Mouse (Mus musculus) spleen, adult 2 months (tissue): ENCODE measurements at regions not wholly inside any gene's neighbourhood (a gene's known extent, or its start where the extent isn't known, plus 50 kb on each side); places are given as distances from the start of the nearest gene placed in this dataset.

Experiments
- DNase-seq, 2 experiments: peaks; one replicate each; pipeline versions ENCODE4 v3.0.0 to v3.0.0-alpha.2; 2012 to 2021; ENCODE audit warnings: low spot score in 2 of 2, low read depth in 1 of 2
- H3K27ac ChIP-seq: fragments of 200-500 bp; 2 replicates; pipeline ENCODE4 v1.5.1; 2012; ENCODE audit warnings: low read length, inconsistent platforms; ENCODE audit not compliant: insufficient read depth
- H3K27me3 ChIP-seq: fragments of 200-500 bp; 2 replicates; pipeline ENCODE4 v1.6.1; 2012; ENCODE audit warnings: mild to moderate bottlenecking, moderate library complexity, low read length, inconsistent platforms; ENCODE audit not compliant: control insufficient read depth, insufficient read depth
- H3K36me3 ChIP-seq: fragments of 200-500 bp; 2 replicates; pipeline ENCODE4 v1.6.1; 2012; ENCODE audit warnings: mild to moderate bottlenecking, low read length, inconsistent platforms; ENCODE audit not compliant: control insufficient read depth, insufficient read depth
- H3K4me1 ChIP-seq: fragments of 200-500 bp; 2 replicates; pipeline ENCODE4 v1.6.1; 2011; ENCODE audit warnings: inconsistent platforms; ENCODE audit not compliant: control insufficient read depth, insufficient read depth, insufficient read length
- H3K4me3 ChIP-seq: fragments of 200-500 bp; 2 replicates; pipeline ENCODE4 v1.5.1; 2011; ENCODE audit warnings: mild to moderate bottlenecking, inconsistent platforms; ENCODE audit not compliant: insufficient read depth, insufficient read length; ENCODE audit errors: extremely low read depth
- CTCF ChIP-seq: fragments of 200-500 bp; IDR thresholded peaks from 2 replicates; pipeline ENCODE4 v1.5.1; 2011; ENCODE audit warnings: mild to moderate bottlenecking, inconsistent platforms; ENCODE audit not compliant: insufficient read depth, insufficient read length, insufficient replicate concordance; ENCODE audit errors: extremely low read depth
- POLR2A ChIP-seq: fragments of 200-500 bp; IDR thresholded peaks from 2 replicates; pipeline ENCODE4 v1.6.1; 2011; ENCODE audit warnings: low read depth, low read length, inconsistent platforms
- WGBS: fragments of 180-500 bp; shearing (Covaris S2); methylation state at CpG from one replicate; pipeline ENCODE4 v1.1.7; 2018; 5-methylcytosine and 5-hydroxymethylcytosine counted together

DNA sequence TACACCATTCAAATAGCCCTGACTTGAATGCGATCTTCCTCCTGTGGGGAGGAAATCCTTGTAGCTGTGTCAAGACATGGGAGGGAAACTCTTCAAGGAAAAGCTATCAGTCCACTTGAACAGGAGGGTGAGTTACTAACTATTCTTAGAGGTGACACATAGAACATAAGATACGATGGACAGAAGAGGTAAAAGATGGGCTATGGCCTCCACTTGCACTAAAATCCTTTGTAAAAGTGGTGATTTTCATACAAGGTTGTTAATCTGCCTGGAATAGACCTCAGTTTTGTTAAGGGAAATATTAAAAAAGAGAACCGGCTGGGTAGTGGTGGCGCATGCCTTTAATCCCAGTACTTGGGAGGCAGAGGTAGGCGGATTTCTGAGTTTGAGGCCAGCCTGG lies 102.1 kb upstream of the Cpm start:
- TF ChIP-seq CTCF: no peak
- no peak for TF ChIP-seq POLR2A
- WGBS: 96% methylated on average over 5 of the region's 5 CpGs
- H3K4me1 ChIP-seq: peaks cover 2% of the 10 kb centered on the region; the same call in 1 of the 2 replicates

DNA sequence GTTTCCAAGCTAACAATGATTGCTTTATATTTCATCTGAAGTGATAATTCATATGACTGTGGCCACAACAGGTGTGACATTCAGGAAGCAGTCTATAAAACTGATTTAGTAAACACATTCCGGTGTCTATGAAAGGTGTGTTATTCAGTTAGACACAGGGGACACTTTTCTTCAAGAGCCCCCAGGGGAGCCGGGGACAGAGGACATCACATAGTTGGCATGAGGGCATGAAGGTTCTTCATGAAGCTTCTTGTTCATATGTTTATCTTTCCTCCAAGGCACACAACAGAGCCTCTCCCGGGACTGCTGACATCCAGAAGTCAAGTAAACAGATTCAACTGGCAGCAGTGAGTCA lies 102.5 kb upstream of the Cpm start:
- H3K4me1 ChIP-seq: no peaks in the 10 kb centered on the region; the same call in 1 of the 2 replicates
- whole genome bisulfite sequencing: 86% methylated on average over 3 of the region's 3 CpGs
- no peak for DNase-seq
- H3K4me3 ChIP-seq: no peak overlapping the region
- TF ChIP-seq POLR2A (no peak), CTCF (no peak)
- no peak overlapping the region for H3K27ac ChIP-seq
- H3K36me3 ChIP-seq: no peaks in the 10 kb centered on the region
- H3K27me3 ChIP-seq: no peaks in the 10 kb centered on the region

More for the DNA sequence above, 102.1 kb upstream of the Cpm start:
- Histone ChIP-seq H3K36me3 (no peaks in the 10 kb centered on the region), H3K27ac (no peak overlapping the region), H3K27me3 (no peaks in the 10 kb centered on the region), H3K4me3 (no peak overlapping the region)
- no peak for DNase-seq

DNA sequence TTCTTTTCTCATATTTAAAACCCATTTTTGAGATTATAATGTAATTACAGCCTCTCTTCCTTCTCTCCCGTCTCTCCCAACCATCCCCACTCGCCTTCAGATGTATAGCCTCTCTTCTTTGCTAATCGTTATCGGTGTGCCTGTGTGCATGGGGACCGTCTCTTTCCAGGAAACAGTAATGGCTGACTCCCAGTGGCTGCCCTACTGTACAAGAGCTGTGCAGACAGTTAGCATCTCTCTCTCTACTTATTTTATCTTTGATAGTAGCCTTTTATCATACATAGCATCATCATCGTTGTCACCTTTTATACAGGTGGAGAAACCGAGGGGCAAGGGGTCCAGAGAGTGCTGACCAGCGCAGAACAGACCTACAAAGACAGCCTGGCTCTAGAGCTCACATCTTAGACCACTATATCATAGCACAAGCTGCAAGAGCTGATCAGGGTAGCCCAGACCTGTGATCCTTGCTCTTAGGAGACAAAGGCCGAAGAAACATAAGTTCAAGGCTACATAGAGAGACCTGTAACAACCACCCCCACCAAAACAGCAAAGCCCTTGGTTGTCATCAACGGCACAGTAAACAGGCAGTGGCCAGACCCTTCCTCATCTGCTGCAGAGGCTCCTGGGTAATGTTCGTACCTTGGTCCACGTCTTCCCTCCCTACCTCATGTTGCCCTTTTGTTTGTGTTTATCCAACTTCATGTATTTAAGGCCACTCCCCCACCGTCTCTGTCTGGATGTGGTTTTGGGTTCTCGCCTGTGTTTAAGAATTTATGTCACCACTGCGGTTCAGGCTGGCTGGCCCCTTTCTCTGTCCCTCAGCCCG lies 103.1 kb upstream of the Cpm start:
- no peak for TF ChIP-seq POLR2A
- H3K27ac ChIP-seq: no peak overlapping the region
- 77% methylated on average over 16 of the region's 16 CpGs for WGBS
- H3K36me3 ChIP-seq: no peaks in the 10 kb centered on the region
- H3K4me3 ChIP-seq: no peak overlapping the region
- DNase-seq: no peak
- H3K27me3 ChIP-seq: no peaks in the 10 kb centered on the region
- no peaks in the 10 kb centered on the region for H3K4me1 ChIP-seq

DNA sequence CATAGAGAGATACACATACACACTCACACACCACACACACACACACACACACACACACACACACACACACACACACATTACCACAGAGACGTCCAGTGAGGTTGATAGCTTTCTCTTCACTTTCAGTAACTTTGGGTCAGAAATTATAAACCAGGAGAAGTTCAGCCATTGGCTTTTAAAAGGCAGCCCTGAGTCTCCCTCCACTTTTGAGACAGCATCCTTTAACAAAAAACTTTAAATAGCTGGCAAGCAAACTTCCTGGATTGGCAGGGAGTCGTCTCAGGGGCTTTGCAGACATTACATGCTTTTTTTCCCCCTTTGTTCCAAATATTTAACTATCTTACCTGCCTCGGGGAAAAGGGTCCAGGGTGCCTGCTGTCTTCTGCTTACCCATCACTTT lies 103.7 kb upstream of the Cpm start:
- no peaks in the 10 kb centered on the region for H3K36me3 ChIP-seq
- WGBS: 48% methylated on average over 3 of the region's 3 CpGs
- no peak overlapping the region for H3K27ac ChIP-seq
- H3K4me3 ChIP-seq: no peak overlapping the region
- H3K27me3 ChIP-seq: no peaks in the 10 kb centered on the region
- TF ChIP-seq POLR2A: no peak
- TF ChIP-seq CTCF: no peak
- H3K4me1 ChIP-seq: no peaks in the 10 kb centered on the region
- DNase-seq: no peak

DNA sequence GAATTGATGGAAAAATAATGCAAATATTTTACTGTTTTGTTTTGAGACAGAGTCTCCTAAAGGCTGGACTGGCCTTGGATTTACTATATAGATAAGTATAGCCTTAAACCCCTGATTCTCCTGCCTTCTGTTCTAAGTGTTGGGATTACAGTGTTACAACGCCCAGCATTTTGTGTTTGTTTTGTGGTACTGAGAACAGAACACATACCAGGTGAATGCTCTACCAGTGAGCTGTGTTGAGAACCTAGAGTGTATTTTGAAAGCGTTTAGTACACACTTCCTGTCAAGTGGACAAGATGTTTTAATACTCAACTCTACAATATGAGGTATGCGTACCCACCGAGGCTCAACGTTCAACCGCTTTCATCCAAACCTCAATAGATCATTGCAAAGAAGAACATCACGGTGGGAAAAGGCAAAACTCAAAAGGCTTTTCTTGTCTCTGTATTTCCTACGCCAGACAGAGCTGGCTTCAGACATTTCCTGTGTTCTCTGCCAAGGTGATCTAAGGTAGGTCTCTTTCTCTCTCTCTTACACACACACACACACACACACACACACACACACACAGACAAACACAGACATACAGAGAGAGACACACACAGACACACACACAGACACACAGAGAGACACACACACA lies 104.3 kb upstream of the Cpm start:
- TF ChIP-seq CTCF: no peak
- no peak for TF ChIP-seq POLR2A
- Histone ChIP-seq H3K27ac (no peak overlapping the region), H3K27me3 (no peaks in the 10 kb centered on the region), H3K4me1 (no peaks in the 10 kb centered on the region), H3K36me3 (no peaks in the 10 kb centered on the region), H3K4me3 (no peak overlapping the region)
- DNase-seq: no peak
- WGBS: 67% methylated on average over 8 of the region's 8 CpGs

DNA sequence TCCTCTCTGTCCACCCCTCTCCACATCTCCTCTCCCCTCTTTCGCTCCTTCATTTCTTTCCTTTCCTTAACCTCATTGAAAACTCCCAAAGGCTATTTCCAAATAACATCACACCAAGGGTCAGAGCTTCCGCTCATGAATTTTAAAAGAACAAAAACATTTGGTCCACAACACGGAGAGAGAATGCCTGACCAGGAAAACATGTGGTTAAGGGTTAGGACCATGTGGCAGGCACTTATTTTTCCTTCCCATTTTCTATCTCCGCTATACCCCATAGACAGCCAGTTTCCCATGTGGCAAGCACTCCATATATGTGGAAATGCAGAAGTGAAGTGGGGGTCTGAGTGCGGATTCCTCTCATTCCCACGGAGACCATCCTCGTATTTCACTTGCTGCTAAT lies 105.2 kb upstream of the Cpm start:
- H3K36me3 ChIP-seq: no peaks in the 10 kb centered on the region
- WGBS: 67% methylated on average over 7 of the region's 7 CpGs
- H3K4me3 ChIP-seq: no peak overlapping the region
- H3K27me3 ChIP-seq: no peaks in the 10 kb centered on the region
- no peak overlapping the region for H3K27ac ChIP-seq
- DNase-seq: no peak
- no peak for TF ChIP-seq CTCF
- TF ChIP-seq POLR2A: no peak
- no peaks in the 10 kb centered on the region for H3K4me1 ChIP-seq
